Mouse (Mus musculus) adrenal gland, adult 8-10 months (tissue): ENCODE measurements at regions not wholly inside any gene's neighbourhood (a gene's known extent, or its start where the extent isn't known, plus 50 kb on each side); places are given as distances from the start of the nearest gene placed in this dataset.

ENCODE experiments used
- DNase-seq: peaks from one replicate; pipeline ENCODE4 v3.0.0; 2022

DNA sequence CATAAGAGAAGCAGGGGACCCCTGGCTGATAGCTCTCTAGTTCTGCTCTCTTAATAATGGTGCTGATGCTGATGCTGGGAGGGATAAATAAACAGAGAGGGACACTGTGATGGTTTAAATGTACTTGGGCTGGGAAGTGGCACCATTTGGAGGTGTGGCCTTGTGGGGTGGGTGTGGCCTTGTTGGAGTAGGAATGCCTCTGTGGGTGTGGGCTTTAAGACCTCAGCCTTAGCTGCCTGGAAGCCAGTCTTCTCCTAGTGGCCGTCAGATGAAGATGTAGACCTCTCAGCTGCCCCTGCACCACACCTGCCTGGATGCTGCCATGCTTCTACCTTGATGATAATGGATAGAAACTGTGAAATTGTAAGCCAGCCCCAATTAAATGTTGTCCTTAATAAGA, 765.0 kb upstream of the Car8 start:
- DNase-seq: no peak

- no peak for DNase-seq
Observed at GRCm38 (mm10) chr4:9002380-9002779, 763.5 kb upstream of the Car8 start.

GRCm38 (mm10) chr4:8998606-8999005, 759.8 kb upstream of the Car8 start:
- no peak for DNase-seq

- no peak for DNase-seq
Observed at GRCm38 (mm10) chr4:8992171-8992570, 753.3 kb upstream of the Car8 start.

GRCm38 (mm10) chr4:8990551-8990950, 751.7 kb upstream of the Car8 start:
- no peak for DNase-seq

DNA sequence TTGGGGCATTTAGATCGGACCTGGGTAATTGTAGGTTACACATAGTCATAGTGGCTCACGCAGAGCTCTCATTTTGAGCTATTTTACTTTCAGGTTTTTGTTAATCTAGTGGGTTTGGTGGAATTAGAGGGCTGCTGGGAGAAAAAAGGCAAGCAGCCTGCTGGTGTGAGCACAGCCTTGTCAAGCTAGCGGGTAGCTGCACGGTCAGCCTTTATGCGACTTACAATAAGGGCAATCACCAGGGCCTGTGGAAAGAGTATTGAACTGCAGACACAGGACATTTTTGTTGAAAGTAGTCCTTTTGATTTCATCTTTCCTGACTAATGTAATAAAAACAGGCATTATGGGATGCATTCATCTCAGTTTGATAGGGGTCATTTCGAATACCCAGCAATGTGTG, 750.8 kb upstream of the Car8 start:
- DNase-seq: no peak

DNA sequence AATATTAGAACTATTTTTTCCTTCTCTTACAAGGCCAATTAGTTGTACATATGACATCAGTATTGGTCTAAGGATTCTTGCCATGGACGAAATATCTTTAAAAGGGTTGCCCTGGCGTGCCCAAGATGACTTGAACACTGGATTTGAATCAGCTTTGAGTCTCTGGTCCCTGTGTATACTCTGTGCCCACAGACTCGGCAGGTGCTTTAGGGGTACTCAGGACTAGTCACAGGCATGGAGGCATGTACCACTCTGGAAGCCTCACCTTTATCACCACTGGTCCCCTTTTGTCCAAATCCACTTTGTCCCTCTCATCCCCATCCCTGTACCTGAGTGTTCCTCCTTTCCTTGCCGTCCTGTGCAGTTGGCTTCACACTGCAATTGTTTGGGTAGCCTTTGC, 750.3 kb upstream of the Car8 start:
- no peak for DNase-seq

- DNase-seq: no peak
Observed at GRCm38 (mm10) chr4:8988345-8988733, 749.5 kb upstream of the Car8 start.

DNA sequence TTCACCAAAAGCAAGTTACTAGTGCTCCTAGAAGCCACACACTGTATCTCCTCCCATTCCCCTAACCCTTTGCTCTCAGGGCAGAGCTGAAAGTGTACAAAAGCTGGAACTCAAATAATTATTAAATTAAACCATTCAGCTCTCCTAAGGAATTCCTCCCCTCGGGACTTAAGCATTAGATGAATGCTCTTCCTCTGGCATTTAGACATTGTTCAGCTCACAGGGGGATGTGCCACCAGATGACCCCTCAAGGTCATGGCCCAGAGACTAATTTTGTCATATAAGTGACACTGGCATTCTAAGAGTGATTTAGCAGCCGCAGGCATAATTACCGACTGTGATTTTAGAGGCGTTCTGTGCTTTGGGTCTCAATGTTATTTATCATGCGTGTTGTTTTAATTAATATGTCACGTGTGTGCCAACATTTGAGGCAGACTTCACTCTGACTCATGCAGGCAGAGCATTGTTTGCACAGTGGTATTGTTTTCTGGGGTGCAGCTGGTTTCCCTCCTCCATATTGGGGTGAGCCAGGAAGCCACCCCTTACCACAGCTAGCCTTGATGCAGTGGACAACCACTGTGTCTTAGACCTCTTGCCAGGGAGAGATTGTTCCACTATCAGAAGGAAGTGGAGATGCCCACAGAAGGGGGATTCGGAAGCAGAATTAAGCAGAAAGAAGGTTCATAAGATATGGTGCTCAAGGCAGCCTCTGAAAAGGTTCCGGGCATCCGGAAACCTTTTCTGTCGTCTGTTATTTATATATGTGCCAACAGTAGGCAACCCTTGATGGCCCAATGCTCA, 748.9 kb upstream of the Car8 start:
- no peak for DNase-seq

DNA sequence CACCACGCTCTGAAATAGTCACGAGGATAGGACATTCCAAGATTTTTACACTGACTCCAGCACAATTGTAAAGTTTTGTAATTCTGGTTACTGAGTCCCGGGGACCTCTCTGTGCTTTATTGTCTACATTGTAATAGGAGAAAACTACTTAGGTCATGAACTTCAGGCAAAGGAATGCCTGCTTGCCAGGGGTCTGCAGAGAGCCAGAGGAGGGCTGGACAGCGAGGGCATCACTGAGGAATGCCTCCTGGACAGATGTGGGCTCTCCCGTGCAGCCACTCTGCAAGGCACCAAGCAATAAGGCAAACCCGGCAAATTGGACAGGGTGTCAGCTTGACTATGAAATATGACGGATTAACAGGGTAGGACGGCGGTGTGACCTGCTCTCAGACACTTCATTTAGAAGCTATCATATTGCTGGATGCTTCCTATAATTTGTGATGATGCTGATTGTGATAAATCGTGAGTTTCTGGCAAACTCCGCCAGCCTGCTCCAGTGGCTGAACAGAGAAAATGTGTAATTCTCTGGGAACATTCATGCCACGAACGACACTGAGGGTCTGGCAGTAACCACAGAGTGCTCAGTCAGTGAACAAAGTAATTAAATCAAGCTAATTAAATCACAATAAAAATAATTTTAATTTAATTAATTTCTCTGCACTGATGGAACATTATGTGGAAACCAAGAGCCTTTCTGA, 747.7 kb upstream of the Car8 start:
- no peak for DNase-seq

DNA sequence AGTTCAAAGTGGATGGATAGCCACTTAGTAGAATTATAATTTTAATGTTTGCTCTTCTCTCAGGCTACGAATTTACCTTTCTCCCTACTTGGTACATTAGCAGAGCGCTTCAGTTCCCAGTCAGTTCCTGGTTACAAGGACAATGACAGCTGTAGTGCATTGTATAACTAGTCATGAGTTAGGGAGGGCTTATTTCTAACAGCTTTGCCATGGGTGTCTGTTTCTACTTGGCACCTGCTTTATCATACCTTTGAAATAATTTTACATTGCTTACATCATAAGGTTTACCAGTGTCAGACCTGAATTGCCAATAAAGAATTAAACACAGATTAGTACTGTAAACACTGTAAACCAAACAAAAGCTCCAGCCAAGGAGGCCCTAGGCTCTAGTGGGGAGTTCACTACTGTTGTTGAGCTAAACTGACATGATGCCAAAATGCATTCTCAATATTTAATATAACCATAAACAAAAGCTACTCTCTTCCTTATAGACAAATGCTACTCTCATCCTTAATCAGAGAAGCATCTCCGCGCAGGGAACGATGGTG, 745.3 kb upstream of the Car8 start:
- DNase-seq: no peak

- no peak for DNase-seq
Observed at GRCm38 (mm10) chr4:8978949-8979348, 740.1 kb upstream of the Car8 start.

DNA sequence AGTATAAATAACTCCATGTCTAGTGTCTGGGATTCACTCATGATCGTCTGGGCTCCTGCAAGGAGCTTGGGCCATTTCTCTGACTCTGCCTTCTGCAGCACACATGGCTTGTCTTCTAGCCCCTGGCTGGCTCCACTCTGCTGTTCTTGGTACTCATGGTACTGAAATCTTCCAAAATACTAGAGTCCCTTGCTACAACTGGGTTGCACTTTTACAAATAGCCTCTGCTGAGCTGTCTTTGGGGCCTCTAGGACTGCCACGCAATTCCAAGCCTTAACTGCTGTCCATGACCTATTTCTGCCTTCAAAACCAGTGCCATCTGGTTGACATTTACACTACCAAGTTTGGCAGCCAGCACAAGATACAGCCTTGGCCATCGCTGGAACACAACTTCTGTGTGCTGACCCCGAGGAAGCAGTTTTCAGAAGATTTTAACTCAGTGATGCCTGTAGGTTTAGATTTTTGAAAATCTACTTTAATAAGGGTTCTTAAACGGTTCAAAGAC, 731.2 kb upstream of the Car8 start:
- DNase-seq: peak; percentile 83

- DNase-seq: peak; percentile 86
Observed at GRCm38 (mm10) chr4:8968741-8969140, 729.9 kb upstream of the Car8 start.

DNA sequence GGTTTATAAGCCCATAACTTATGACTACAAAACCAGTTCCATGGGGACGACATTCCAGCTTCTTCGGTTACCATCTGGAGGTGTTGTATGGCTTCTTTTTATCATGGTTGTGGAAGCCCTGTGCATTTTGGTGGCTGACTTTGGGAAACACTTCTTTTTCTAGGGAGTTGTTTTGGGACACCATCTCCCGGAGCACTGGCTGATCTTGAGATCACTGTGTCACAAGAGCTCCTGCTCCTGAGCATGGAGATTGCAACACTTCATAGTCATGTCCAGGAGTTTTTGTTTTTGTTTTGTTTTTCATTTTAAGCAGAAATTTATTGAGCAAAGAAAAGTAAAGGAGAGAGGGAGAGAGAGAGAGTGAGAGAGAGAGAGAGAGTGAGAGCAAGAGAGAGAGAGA, 729.1 kb upstream of the Car8 start:
- DNase-seq: no peak

GRCm38 (mm10) chr4:8965563-8965962, 726.7 kb upstream of the Car8 start:
- no peak for DNase-seq

DNA sequence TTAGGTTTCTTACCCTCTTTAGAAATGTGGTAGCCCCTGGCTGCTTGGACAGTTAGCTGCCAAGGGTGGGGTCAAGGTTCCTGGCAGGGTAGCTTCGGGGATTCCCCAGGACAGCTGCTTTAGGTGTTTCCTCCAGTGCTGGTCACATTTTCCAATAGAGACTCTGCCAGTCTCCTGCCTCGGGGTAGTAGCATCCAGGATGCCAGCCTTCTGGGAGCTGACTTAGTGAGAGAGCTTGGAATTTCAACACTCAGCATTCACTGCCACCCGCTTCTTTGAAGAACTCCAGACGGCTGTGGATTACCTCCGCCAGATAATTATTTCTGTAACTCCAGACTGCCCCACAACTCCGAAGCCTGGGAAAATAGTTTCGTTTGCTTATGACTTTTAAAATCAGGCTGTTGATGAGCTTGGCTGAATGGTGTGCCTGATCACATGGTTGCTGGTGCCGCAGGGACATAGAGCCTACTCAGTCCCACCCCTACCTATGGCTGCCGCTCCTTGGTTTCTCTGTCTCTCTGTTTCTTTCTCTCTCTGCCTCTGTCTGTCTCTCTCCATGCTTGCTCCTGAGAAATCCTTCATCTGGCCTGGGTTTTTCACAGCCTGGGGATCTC, 724.2 kb upstream of the Car8 start:
- DNase-seq: no peak

- no peak for DNase-seq
Observed at GRCm38 (mm10) chr4:8961851-8962250, 723.0 kb upstream of the Car8 start.

DNA sequence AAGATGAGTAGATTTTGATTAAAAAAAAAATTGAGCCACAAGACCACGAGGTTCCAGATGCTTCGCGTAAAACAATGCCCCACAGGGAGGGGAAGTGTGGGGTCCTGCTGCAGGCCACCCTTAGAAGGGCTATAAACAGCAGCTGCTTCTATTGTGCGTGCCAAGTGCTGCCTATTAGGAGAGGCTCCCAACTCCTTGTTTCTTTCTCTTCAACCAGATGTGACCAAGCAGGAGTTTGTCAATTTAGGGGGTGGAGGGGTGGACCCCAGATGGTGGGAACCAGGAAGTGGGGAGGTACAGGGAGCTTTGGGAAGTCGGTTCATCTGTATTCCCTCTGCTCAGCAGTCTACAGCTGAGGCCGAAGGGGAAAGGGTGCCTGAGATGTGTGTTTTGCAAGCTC, 718.9 kb upstream of the Car8 start:
- DNase-seq: no peak

DNA sequence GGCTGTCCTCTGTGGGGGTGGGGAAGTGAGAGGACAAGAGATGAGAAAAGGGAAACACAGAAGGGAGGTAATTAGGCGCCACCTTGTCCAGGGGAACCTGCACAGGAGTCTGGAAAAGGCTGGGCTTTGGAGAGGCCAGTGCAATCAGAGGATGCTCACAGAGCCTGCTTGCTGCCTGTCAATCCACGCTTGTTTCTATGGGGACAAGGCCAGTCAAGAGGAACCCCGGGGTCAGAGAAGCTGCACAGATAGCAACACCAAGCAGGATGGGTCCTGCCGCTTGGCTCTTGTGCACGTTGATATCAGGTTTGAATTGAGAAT, 718.1 kb upstream of the Car8 start:
- DNase-seq: no peak

DNA sequence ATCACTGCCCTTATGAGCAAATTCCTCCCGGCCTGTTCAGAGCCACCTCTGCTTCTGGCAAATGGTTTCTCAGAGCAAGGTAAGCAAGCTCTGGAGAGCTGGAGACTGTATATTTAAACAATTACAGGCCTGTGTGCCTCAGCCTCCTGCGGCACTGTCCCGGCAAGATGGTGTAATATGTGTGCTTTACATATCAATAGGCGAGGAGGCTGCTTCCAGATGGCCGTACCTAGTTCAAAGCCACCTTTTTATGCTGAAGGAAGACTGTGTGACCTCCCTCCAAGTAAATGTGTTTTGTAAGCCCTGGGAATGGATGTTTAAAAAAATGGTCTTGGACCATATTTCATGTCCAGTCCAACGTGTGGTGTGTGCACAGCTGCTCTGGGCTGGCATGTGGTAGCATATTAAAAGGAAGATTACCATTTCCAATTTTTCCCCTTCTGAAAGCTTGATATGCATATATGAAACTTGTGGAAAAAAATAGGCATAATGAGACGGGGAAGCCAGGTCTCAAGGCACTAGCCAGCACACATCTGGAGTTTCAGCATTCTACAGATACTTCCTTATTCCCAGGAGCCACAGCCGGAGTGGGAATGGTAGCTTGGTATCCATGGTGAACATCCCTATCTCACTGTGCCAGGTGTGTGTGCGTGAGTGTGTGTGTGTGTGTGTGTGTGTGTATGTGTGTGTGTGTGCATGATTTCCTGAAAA, 717.6 kb upstream of the Car8 start:
- DNase-seq: no peak

DNA sequence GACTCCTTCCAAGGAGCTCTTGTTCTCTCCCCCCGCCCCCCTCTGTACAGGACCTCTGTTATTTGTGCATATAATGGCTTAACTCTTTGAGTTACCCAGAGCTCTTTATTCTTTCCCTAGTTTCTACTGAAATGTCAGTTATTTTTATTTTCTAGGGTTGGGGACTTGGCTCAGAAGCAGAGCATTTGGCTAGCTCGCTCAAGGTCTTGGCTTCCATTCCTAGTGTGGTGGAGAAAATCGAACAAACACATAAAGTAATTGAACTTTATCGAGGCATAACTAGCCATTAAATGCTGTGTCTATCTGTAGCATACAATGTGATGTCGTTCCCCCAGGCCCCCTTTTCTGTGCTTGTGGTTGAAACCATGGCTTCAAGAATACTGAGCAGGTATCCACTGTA, 716.5 kb upstream of the Car8 start:
- no peak for DNase-seq

- peak; percentile 17 for DNase-seq
Observed at GRCm38 (mm10) chr4:8954356-8954914, 715.6 kb upstream of the Car8 start.
